In genomic region chr17:68011606-68012005, GRCm38 (mm10) we compare ENCODE assay signal across 25 mouse cellular contexts. TPM values are rescaled to one million over a fixed set of nuclear protein-coding genes. Genes with fewer than 3 reads are reported as not detected.
DNase-seq lines count a peak whose midpoint lies in the region; ATAC-seq lines count a peak whose summit lies in the region.
"Had no signal": no experiment of that assay in that cellular context is flagged by ENCODE, and none has a peak within 500 bp of the region (broad histone marks: within the 10 kb centered on the region; RNA-seq: fewer than 3 reads in every experiment).

No protein-coding gene starts in this region.

- no peaks in the 10 kb centered on the region for H3K36me3 ChIP-seq in lung, embryonic 16.5 days (ENCODE audit: control insufficient read depth, insufficient read depth, low read length)
- H3K36me3 ChIP-seq: embryonic facial prominence, embryonic 10.5 days; embryonic facial prominence, embryonic 13.5 days; forebrain, embryonic 12.5 days; forebrain, embryonic 15.5 days; G1E; heart, embryonic 13.5 days; hindbrain, embryonic 12.5 days; hindbrain, embryonic 15.5 days had no signal

- H3K9me3 ChIP-seq in lung, embryonic 16.5 days (ENCODE audit: control insufficient read depth, low read length): no peaks in the 10 kb centered on the region
- H3K9me3 ChIP-seq: embryonic facial prominence, embryonic 13.5 days; forebrain, embryonic 15.5 days; hindbrain, embryonic 12.5 days; hindbrain, embryonic 15.5 days had no signal

- 48% methylated on average over 5 of the region's 5 CpGs for WGBS in lung, embryonic 16.5 days

- peak; percentile 69 for ATAC-seq in lung, embryonic 16.5 days (ENCODE audit: low read depth)
- ATAC-seq: forebrain, embryonic 15.5 days; Patski had no signal

- no peaks in the 10 kb centered on the region for H3K27me3 ChIP-seq in lung, embryonic 16.5 days (ENCODE audit: control insufficient read depth, insufficient read depth, low read depth, low read length)
- H3K27me3 ChIP-seq: embryonic facial prominence, embryonic 13.5 days; forebrain, embryonic 12.5 days; forebrain, embryonic 15.5 days; heart, embryonic 13.5 days; hindbrain, embryonic 12.5 days; hindbrain, embryonic 15.5 days; Patski had no signal

- intact Hi-C loops in heart, postnatal 14 days (cut with DNase I): no loop called here

- DNase-seq in heart, adult 11 months: peak; percentile 86
- DNase-seq in heart, postnatal 14 days: no peak
- no peak for DNase-seq in lung, adult 18-20 months
- DNase-seq in lung, postnatal 36 days: peak; percentile 13
- DNase-seq in lung, postnatal 14 days: no peak
- no peak for DNase-seq in cerebellum, postnatal 4 days (ENCODE audit: low spot score in 2 of 2)
- DNase-seq: adrenal gland, postnatal 10 days; adrenal gland, postnatal 36 days; cerebellum, adult 11 months; cerebellum, adult 2 months; cerebellum, adult 9-11 months; cerebellum, postnatal 25 days; embryo, embryonic 11 days; gastrocnemius, postnatal 25 days had no signal

- H3K27ac ChIP-seq in lung, embryonic 16.5 days (ENCODE audit: low read length): no peak overlapping the region
- H3K27ac ChIP-seq: embryonic facial prominence, embryonic 10.5 days; embryonic facial prominence, embryonic 13.5 days; forebrain, embryonic 12.5 days; forebrain, embryonic 15.5 days; heart, embryonic 13.5 days; hindbrain, embryonic 12.5 days; hindbrain, embryonic 15.5 days had no signal

- peaks cover 2% of the 10 kb centered on the region; the same call in 1 of the 2 replicates for H3K4me1 ChIP-seq in lung, embryonic 16.5 days (replicated peaks; ENCODE audit: control insufficient read depth, insufficient read depth, low read length)
- H3K4me1 ChIP-seq: embryonic facial prominence, embryonic 13.5 days; forebrain, embryonic 12.5 days; forebrain, embryonic 15.5 days; heart, embryonic 13.5 days; hindbrain, embryonic 12.5 days; hindbrain, embryonic 15.5 days had no signal

- no peak overlapping the region for H3K9ac ChIP-seq in lung, embryonic 16.5 days (ENCODE audit: low read length)
- H3K9ac ChIP-seq: embryonic facial prominence, embryonic 13.5 days; forebrain, embryonic 12.5 days; forebrain, embryonic 15.5 days; heart, embryonic 13.5 days; hindbrain, embryonic 12.5 days; hindbrain, embryonic 15.5 days had no signal

- H3K4me3 ChIP-seq in lung, embryonic 16.5 days (ENCODE audit: low read length): no peak overlapping the region
- H3K4me3 ChIP-seq: embryonic facial prominence, embryonic 10.5 days; embryonic facial prominence, embryonic 13.5 days; erythroblast, embryonic 14.5 days; forebrain, embryonic 12.5 days; forebrain, embryonic 15.5 days; heart, embryonic 13.5 days; hindbrain, embryonic 12.5 days; hindbrain, embryonic 15.5 days had no signal

- H3K4me2 ChIP-seq in lung, embryonic 16.5 days (ENCODE audit: low read depth, low read length): no peak overlapping the region
- H3K4me2 ChIP-seq: embryonic facial prominence, embryonic 13.5 days; forebrain, embryonic 12.5 days; forebrain, embryonic 15.5 days; heart, embryonic 13.5 days; hindbrain, embryonic 12.5 days; hindbrain, embryonic 15.5 days had no signal

RNA-seq across cellular contexts. Expression of gene Arhgap28, which starts 7.7 kb away (rescaled TPM):
- 1 to 10 TPM; 4.6 to 6.2 TPM for total RNA-seq in heart, postnatal 14 days (2021)
- 36.1 and 39.7 TPM in 2 replicates for polyA plus RNA-seq in lung, embryonic 16.5 days (2015; fragmentation: Nextera tagmentation; extraction: Ambion mirVana)
- polyA plus RNA-seq: erythroblast, embryonic 14.5 days; G1E had no signal

Comparison
In these comparisons a context has a peak if more than half of its experiments do, and no peak if none do; other contexts are left out.
1. DNase-seq: peak in heart, adult 11 months (single experiment) and lung, postnatal 36 days (single experiment); none in heart, postnatal 14 days (0 of 2), lung, adult 18-20 months (0 of 2), lung, postnatal 14 days (single experiment) and cerebellum, postnatal 4 days (0 of 2).